7 mouse cellular contexts compared by ENCODE assay signal in the genomic region with DNA sequence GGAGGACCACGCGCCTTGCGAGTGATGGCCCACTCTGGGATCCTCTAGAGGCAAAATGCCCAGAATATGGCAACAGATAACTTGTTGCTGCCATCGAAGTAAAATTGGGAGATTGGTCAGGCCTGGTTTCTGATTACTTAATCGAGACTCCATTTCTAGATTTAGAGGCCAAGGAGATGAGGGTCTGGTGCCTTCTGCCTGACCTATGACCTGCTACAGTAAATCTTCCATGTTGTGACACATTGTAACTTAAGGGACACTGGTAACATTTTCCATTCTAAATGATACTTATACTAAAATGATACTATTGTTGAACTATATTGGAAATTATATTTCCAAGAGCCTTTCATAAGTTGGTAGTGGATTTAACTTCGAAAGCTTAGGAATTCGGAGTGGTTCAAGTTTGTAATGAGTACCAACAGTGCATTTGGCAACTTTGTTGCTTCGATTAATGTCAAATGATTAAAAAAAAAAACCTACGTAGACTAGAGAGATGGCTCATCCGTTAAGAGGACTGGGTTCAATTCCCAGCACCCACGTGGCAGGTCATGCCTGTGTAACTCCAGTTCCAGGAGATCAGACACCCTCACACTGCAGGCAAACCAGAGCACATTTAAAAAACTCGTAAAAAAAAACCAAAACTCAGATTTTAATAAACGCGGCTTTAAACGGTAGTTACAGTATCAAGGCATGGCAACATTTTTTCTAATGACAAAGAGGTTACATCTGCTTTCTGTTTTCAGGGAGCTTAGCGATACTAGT. TPM values are rescaled to one million over a fixed set of nuclear protein-coding genes. Genes with fewer than 3 reads are reported as not detected.
DNase-seq lines count a peak whose midpoint lies in the region; ATAC-seq and TF ChIP-seq lines count a peak whose summit lies in the region.

No protein-coding gene starts in this region.

- H3K36me3 ChIP-seq in lung, embryonic 15.5 days: peaks cover 16% of the 10 kb centered on the region

- peak overlapping the region; percentile 98 for H3K9ac ChIP-seq in lung, embryonic 15.5 days

- H3K4me3 ChIP-seq in lung, embryonic 15.5 days: peak overlapping the region; percentile 91
- peak overlapping the region; percentile 72 for H3K4me3 ChIP-seq in cortical plate, adult 2 months (ENCODE audit: insufficient read depth, low read length)

- 5% methylated on average over 16 of the region's 16 CpGs for whole genome bisulfite sequencing in lung, embryonic 15.5 days

- no peak for TF ChIP-seq CTCF in cortical plate, adult 2 months (IDR thresholded peaks at IDR 0.05; ENCODE audit: extremely low read depth, insufficient read depth, low read length)

- H3K27ac ChIP-seq in lung, embryonic 15.5 days: peak overlapping the region; percentile 98
- peak overlapping the region; percentile 77 for H3K27ac ChIP-seq in cortical plate, adult 2 months (ENCODE audit: insufficient read depth, low read length)

- TF ChIP-seq POLR2A in cortical plate, adult 2 months (IDR thresholded peaks at IDR 0.05; ENCODE audit: extremely low read depth, insufficient read depth, low read length): no peak

- no peaks in the 10 kb centered on the region for H3K27me3 ChIP-seq in lung, embryonic 15.5 days

- no peak for DNase-seq in lung, postnatal 36 days
- peak; percentile 25 for DNase-seq in naive thymus-derived CD4-positive, alpha-beta T cell, adult 2 months (ENCODE audit: low read depth)
- no peak for DNase-seq in thymus, postnatal 0 days (ENCODE audit: low spot score)
- DNase-seq in frontal cortex, adult 2 months (ENCODE audit: extremely low spot score in 1 of 2, low spot score in 1 of 2): no peak

- peak overlapping the region; percentile 63 for H3K4me2 ChIP-seq in lung, embryonic 15.5 days

- H3K4me1 ChIP-seq in lung, embryonic 15.5 days: peaks cover 11% of the 10 kb centered on the region; the same call in 1 of the 2 replicates
- no peaks in the 10 kb centered on the region for H3K4me1 ChIP-seq in cortical plate, adult 2 months (ENCODE audit: control insufficient read depth, insufficient read depth, low read length)

- no peak for ATAC-seq in lung, embryonic 15.5 days (ENCODE audit: borderline replicate concordance, extremely low read depth, low FRiP score, low TSS enrichment)
- ATAC-seq in inflammation-experienced regulatory T-cells, adult 6 months: peak; percentile 10

- no peaks in the 10 kb centered on the region for H3K9me3 ChIP-seq in lung, embryonic 15.5 days

RNA-seq across cellular contexts. Expression of gene Ddx3x, which starts 1.5 kb away (rescaled TPM):
- polyA plus RNA-seq in lung, embryonic 15.5 days (2015; fragmentation: Nextera tagmentation; extraction: Ambion mirVana): 122 and 125 TPM in 2 replicates
- polyA plus RNA-seq in cortical plate, adult 2 months (2012; rRNA removed): 74.9 and 79.5 TPM in 2 replicates
- 10 to 100 TPM; 34.9 to 48.8 (median 37.7) TPM for polyA plus RNA-seq in inflammation-experienced regulatory T-cells, adult 6 months (2017; shearing (Covaris generic))
- 122 and 124 TPM in 2 replicates for polyA plus RNA-seq in thymus, postnatal 0 days (2015; fragmentation: Nextera tagmentation; extraction: Ambion mirVana)
- polyA plus RNA-seq in frontal cortex, adult 2 months (2012; rRNA removed): 78.5 and 90.0 TPM in 2 replicates
